Mouse (Mus musculus) liver, embryonic 13.5 days (tissue): Measurements from ENCODE around the gene Rcor2. TPM values are rescaled to one million over a fixed set of nuclear protein-coding genes. Genes with fewer than 3 reads are reported as not detected.

Source experiments
- ATAC-seq: fragments of 200-750 bp; cut with Nextera tagmentation; 2 replicates; pipeline ENCODE4 v1.8.0; 2017; ENCODE audit warnings: low read depth, mild to moderate bottlenecking, moderate number of reproducible peaks, moderate library complexity
- DNase-seq: peaks from one replicate; pipeline ENCODE4 v3.0.0; 2022
- H3K27ac ChIP-seq: fragments of 300-500 bp; sonication (generic); 2 replicates; pipeline ENCODE4 v1.5.1; 2015; ENCODE audit warnings: moderate library complexity, mild to moderate bottlenecking, inconsistent platforms
- H3K27me3 ChIP-seq: fragments of 300-500 bp; sonication (generic); 2 replicates; pipeline ENCODE4 v1.6.1; 2015; ENCODE audit warnings: mild to moderate bottlenecking, inconsistent platforms
- H3K36me3 ChIP-seq: fragments of 300-500 bp; sonication (generic); 2 replicates; pipeline ENCODE4 v1.6.1; 2015; ENCODE audit warnings: mild to moderate bottlenecking, inconsistent platforms
- H3K4me1 ChIP-seq: fragments of 300-500 bp; sonication (generic); replicated peaks from 2 replicates; pipeline ENCODE4 v1.6.1; 2015; ENCODE audit warnings: inconsistent platforms
- H3K4me2 ChIP-seq: fragments of 300-500 bp; sonication (generic); 2 replicates; pipeline ENCODE4 v1.6.1; 2015; ENCODE audit warnings: inconsistent platforms, mild to moderate bottlenecking, moderate library complexity
- H3K4me3 ChIP-seq: fragments of 300-500 bp; sonication (generic); replicated peaks from 2 replicates; pipeline ENCODE4 v1.5.1; 2015; ENCODE audit warnings: mild to moderate bottlenecking, inconsistent platforms
- H3K9ac ChIP-seq: fragments of 300-500 bp; sonication (generic); 2 replicates; pipeline ENCODE4 v1.6.1; 2015; ENCODE audit warnings: mild to moderate bottlenecking, inconsistent platforms
- H3K9me3 ChIP-seq: fragments of 300-500 bp; sonication (generic); replicated peaks from 2 replicates; pipeline ENCODE4 v1.6.1; 2016; ENCODE audit warnings: inconsistent platforms
- WGBS: fragments of 180-500 bp; shearing (Covaris S2); methylation state at CpG from one replicate; pipeline ENCODE4 v1.1.7; 2015; ENCODE audit not compliant: insufficient replicate concordance; 5-methylcytosine and 5-hydroxymethylcytosine counted together
- polyA plus RNA-seq: library from polyadenylated mRNA; unstranded; fragments of >200 nt; fragmentation: Nextera tagmentation; extraction: Ambion mirVana; gene quantifications from 2 replicates; pipeline ENCODE4 v1.2.1, GENCODE M21; 2015

Rcor2 gene
- polyA plus RNA-seq, 1 experiment from 2014 or later = 1.4 TPM

- Histone ChIP-seq H3K27ac (no peak overlapping the region), H3K9me3 (no peaks in the 10 kb centered on the region), H3K27me3 (no peaks in the 10 kb centered on the region), H3K4me1 (peaks cover 81% of the 10 kb centered on the region), H3K4me2 (no peak overlapping the region), H3K9ac (no peak overlapping the region), H3K4me3 (no peak overlapping the region), H3K36me3 (no peaks in the 10 kb centered on the region; the same call in 1 of the 2 replicates)
- DNase-seq = no peak
- no peak for ATAC-seq
These were observed 31.9 kb downstream of the Rcor2 start for GRCm38 (mm10) chr19:7299052-7299451.

- H3K4me3 ChIP-seq = no peak overlapping the region
- H3K27ac ChIP-seq = no peak overlapping the region
These were observed 33.0 kb downstream of the Rcor2 start for GRCm38 (mm10) chr19:7300078-7300477.

GRCm38 (mm10) chr19:7301647-7302492 lies 34.7 kb downstream of the Rcor2 start:
- H3K27me3 ChIP-seq = no peaks in the 10 kb centered on the region
- H3K4me2 ChIP-seq = no peak overlapping the region
- H3K9me3 ChIP-seq = no peaks in the 10 kb centered on the region
- no peak overlapping the region for H3K9ac ChIP-seq
- no peaks in the 10 kb centered on the region; the same call in 1 of the 2 replicates for H3K36me3 ChIP-seq
- no peak overlapping the region for H3K27ac ChIP-seq
- no peak for ATAC-seq
- H3K4me1 ChIP-seq = peaks cover 79% of the 10 kb centered on the region
- 75% methylated on average over 7 of the region's 7 CpGs for WGBS
- no peak for DNase-seq
- no peak overlapping the region for H3K4me3 ChIP-seq

More at GRCm38 (mm10) chr19:7300078-7300477, 33.0 kb downstream of the Rcor2 start:
- H3K27me3 ChIP-seq = no peaks in the 10 kb centered on the region
- peaks cover 78% of the 10 kb centered on the region for H3K4me1 ChIP-seq
- no peaks in the 10 kb centered on the region; the same call in 1 of the 2 replicates for H3K36me3 ChIP-seq
- DNase-seq (no peak), ATAC-seq (no peak)
- H3K9me3 ChIP-seq = no peaks in the 10 kb centered on the region
- H3K9ac ChIP-seq = no peak overlapping the region
- WGBS = 77% methylated on average over 1 of the region's 1 CpGs
- no peak overlapping the region for H3K4me2 ChIP-seq

GRCm38 (mm10) chr19:7302493-7302797 lies 35.3 kb downstream of the Rcor2 start:
- Histone ChIP-seq H3K4me3 (no peak overlapping the region), H3K27me3 (no peaks in the 10 kb centered on the region), H3K4me1 (peaks cover 84% of the 10 kb centered on the region), H3K9ac (no peak overlapping the region), H3K36me3 (no peaks in the 10 kb centered on the region; the same call in 1 of the 2 replicates), H3K9me3 (no peaks in the 10 kb centered on the region), H3K27ac (no peak overlapping the region), H3K4me2 (no peak overlapping the region)
- WGBS = 70% methylated on average over 1 of the region's 1 CpGs
- ATAC-seq (no peak), DNase-seq (no peak)

- Histone ChIP-seq H3K9me3 (no peaks in the 10 kb centered on the region), H3K9ac (no peak overlapping the region), H3K4me1 (peaks cover 85% of the 10 kb centered on the region), H3K27ac (no peak overlapping the region), H3K4me3 (no peak overlapping the region), H3K4me2 (no peak overlapping the region), H3K36me3 (no peaks in the 10 kb centered on the region), H3K27me3 (no peaks in the 10 kb centered on the region)
- ATAC-seq = no peak
- WGBS = 82% methylated on average over 6 of the region's 6 CpGs
- DNase-seq = no peak
These were observed 36.7 kb downstream of the Rcor2 start for GRCm38 (mm10) chr19:7303796-7304195.

- Histone ChIP-seq H3K9ac (no peak overlapping the region), H3K4me2 (no peak overlapping the region), H3K36me3 (no peaks in the 10 kb centered on the region), H3K27ac (no peak overlapping the region), H3K27me3 (no peaks in the 10 kb centered on the region), H3K4me3 (no peak overlapping the region), H3K9me3 (no peaks in the 10 kb centered on the region), H3K4me1 (peaks cover 86% of the 10 kb centered on the region)
- no peak for DNase-seq
- 81% methylated on average over 2 of the region's 2 CpGs for WGBS
- ATAC-seq = no peak
These were observed 37.7 kb downstream of the Rcor2 start for GRCm38 (mm10) chr19:7304801-7305200.

- peaks cover 94% of the 10 kb centered on the region for H3K4me1 ChIP-seq
- DNase-seq (peak; percentile 28), ATAC-seq (peak; percentile 18; the same call in 1 of the 2 replicates)
- H3K9ac ChIP-seq = peak overlapping the region; percentile 26; the same call in 1 of the 2 replicates
- no peak overlapping the region for H3K4me3 ChIP-seq
- H3K27me3 ChIP-seq = no peaks in the 10 kb centered on the region
- no peaks in the 10 kb centered on the region for H3K9me3 ChIP-seq
- peak overlapping the region; percentile 16; the same call in 1 of the 2 replicates for H3K4me2 ChIP-seq
- H3K27ac ChIP-seq = peak overlapping the region; percentile 64
- WGBS = 47% methylated on average over 11 of the region's 11 CpGs
- H3K36me3 ChIP-seq = no peaks in the 10 kb centered on the region
These were observed 38.5 kb downstream of the Rcor2 start for GRCm38 (mm10) chr19:7305380-7306310.

- Histone ChIP-seq H3K4me3 (no peak overlapping the region), H3K9ac (no peak overlapping the region), H3K9me3 (no peaks in the 10 kb centered on the region), H3K4me2 (no peak overlapping the region), H3K4me1 (peaks cover 96% of the 10 kb centered on the region), H3K27me3 (no peaks in the 10 kb centered on the region), H3K36me3 (no peaks in the 10 kb centered on the region), H3K27ac (peak overlapping the region; percentile 51; the same call in 1 of the 2 replicates)
- WGBS = 67% methylated on average over 3 of the region's 3 CpGs
- DNase-seq = no peak
- ATAC-seq = no peak
These were observed 39.8 kb downstream of the Rcor2 start for GRCm38 (mm10) chr19:7306968-7307367.

- DNase-seq = peak; percentile 55
- ATAC-seq = peak; percentile 72
- peak overlapping the region; percentile 70 for H3K4me2 ChIP-seq
- peaks cover 96% of the 10 kb centered on the region for H3K4me1 ChIP-seq
- H3K27ac ChIP-seq = peak overlapping the region; percentile 80
- H3K27me3 ChIP-seq = no peaks in the 10 kb centered on the region
- H3K4me3 ChIP-seq = peak overlapping the region; percentile 40
- 17% methylated on average over 8 of the region's 8 CpGs for WGBS
- no peaks in the 10 kb centered on the region for H3K36me3 ChIP-seq
- H3K9me3 ChIP-seq = no peaks in the 10 kb centered on the region
- H3K9ac ChIP-seq = peak overlapping the region; percentile 58
These were observed 41.1 kb downstream of the Rcor2 start for GRCm38 (mm10) chr19:7307995-7308770.

- DNase-seq = no peak
- Histone ChIP-seq H3K4me1 (peaks cover 99% of the 10 kb centered on the region), H3K9ac (peak overlapping the region; percentile 54), H3K27me3 (no peaks in the 10 kb centered on the region), H3K36me3 (no peaks in the 10 kb centered on the region), H3K27ac (peak overlapping the region; percentile 70), H3K4me2 (peak overlapping the region; percentile 44), H3K9me3 (no peaks in the 10 kb centered on the region), H3K4me3 (no peak overlapping the region)
- 48% methylated on average over 2 of the region's 2 CpGs for WGBS
- no peak for ATAC-seq
These were observed 42.7 kb downstream of the Rcor2 start for GRCm38 (mm10) chr19:7309738-7310330.
